Mouse (Mus musculus) lung, adult 2 months (tissue): ENCODE results near the gene Tgfbr2. TPM values are rescaled to one million over a fixed set of nuclear protein-coding genes. Genes with fewer than 3 reads are reported as not detected.

Experiments used
- DNase-seq: peaks from one replicate; pipeline ENCODE4 v3.0.0; 2022
- H3K4me1 ChIP-seq: fragments of 200-500 bp; 2 replicates; pipeline ENCODE4 v1.6.1; 2011; ENCODE audit warnings: low read length; ENCODE audit not compliant: control insufficient read depth, insufficient read depth
- H3K4me3 ChIP-seq: fragments of 200-500 bp; replicated peaks from 2 replicates; pipeline ENCODE3; 2011; ENCODE audit warnings: low read depth, mild to moderate bottlenecking, control low read depth, low read length; ENCODE audit errors: extremely low read depth
- CTCF ChIP-seq: fragments of 200-500 bp; IDR thresholded peaks from 2 replicates; pipeline ENCODE4 v1.5.1; 2011; ENCODE audit warnings: mild to moderate bottlenecking, low read length, control low read depth; ENCODE audit not compliant: insufficient read depth
- POLR2A ChIP-seq: fragments of 200-500 bp; IDR thresholded peaks from 2 replicates; pipeline ENCODE4 v1.6.1; 2011; ENCODE audit warnings: low read depth, mild to moderate bottlenecking, control low read depth, low read length, borderline replicate concordance; ENCODE audit errors: extremely low read depth
- WGBS: fragments of 180-500 bp; shearing (Covaris S2); methylation state at CpG from one replicate; pipeline ENCODE4 v1.1.7; 2018; 5-methylcytosine and 5-hydroxymethylcytosine counted together
- polyA plus RNA-seq: library from polyadenylated mRNA; depleted of rRNA; stranded (reverse); fragments of >200 nt; gene quantifications from 2 replicates; pipeline ENCODE4 v1.2.3, GENCODE M21; 2012

Tgfbr2 gene
- polyA plus RNA-seq, 1 experiment = 146 TPM

- no peak overlapping the region for H3K4me3 ChIP-seq
- WGBS = 61% methylated on average over 6 of the region's 6 CpGs
- H3K4me1 ChIP-seq = peaks cover 33% of the 10 kb centered on the region
- DNase-seq = no peak
- TF ChIP-seq CTCF = no peak
- TF ChIP-seq POLR2A = no peak
Observed at GRCm38 (mm10) chr9:116163883-116164282, 11.3 kb downstream of the Tgfbr2 start.

GRCm38 (mm10) chr9:116162866-116163374 lies 12.2 kb downstream of the Tgfbr2 start:
- Histone ChIP-seq H3K4me3 (no peak overlapping the region), H3K4me1 (peaks cover 28% of the 10 kb centered on the region)
- TF ChIP-seq POLR2A (no peak), CTCF (no peak)
- DNase-seq = no peak
- WGBS = 78% methylated on average over 7 of the region's 7 CpGs

- H3K4me3 ChIP-seq = no peak overlapping the region
- 48% methylated on average over 7 of the region's 7 CpGs for WGBS
- no peak for DNase-seq
- TF ChIP-seq POLR2A (no peak), CTCF (no peak)
- H3K4me1 ChIP-seq = peaks cover 20% of the 10 kb centered on the region
Observed at GRCm38 (mm10) chr9:116160860-116161259, 14.3 kb downstream of the Tgfbr2 start.

GRCm38 (mm10) chr9:116160067-116160466 lies 15.1 kb downstream of the Tgfbr2 start:
- Histone ChIP-seq H3K4me3 (no peak overlapping the region), H3K4me1 (peaks cover 18% of the 10 kb centered on the region)
- 81% methylated on average over 3 of the region's 3 CpGs for WGBS
- TF ChIP-seq POLR2A (no peak), CTCF (no peak)
- no peak for DNase-seq

- TF ChIP-seq POLR2A (no peak), CTCF (no peak)
- 31% methylated on average over 5 of the region's 5 CpGs for WGBS
- DNase-seq = no peak
- Histone ChIP-seq H3K4me1 (peaks cover 13% of the 10 kb centered on the region), H3K4me3 (no peak overlapping the region)
Observed at GRCm38 (mm10) chr9:116156501-116156900, 18.7 kb downstream of the Tgfbr2 start.

- DNase-seq = no peak
- TF ChIP-seq POLR2A = no peak
- TF ChIP-seq CTCF = no peak
- Histone ChIP-seq H3K4me3 (no peak overlapping the region), H3K4me1 (peaks cover 8% of the 10 kb centered on the region; the same call in 1 of the 2 replicates)
- WGBS = 62% methylated on average over 4 of the region's 4 CpGs
Observed at GRCm38 (mm10) chr9:116152878-116153277, 22.3 kb downstream of the Tgfbr2 start.

- no peak for TF ChIP-seq CTCF
- TF ChIP-seq POLR2A = no peak
- Histone ChIP-seq H3K4me3 (no peak overlapping the region), H3K4me1 (peaks cover 17% of the 10 kb centered on the region)
- DNase-seq = no peak
- 48% methylated on average over 7 of the region's 7 CpGs for WGBS
Observed at GRCm38 (mm10) chr9:116150725-116151396, 24.3 kb downstream of the Tgfbr2 start.

- no peak overlapping the region for H3K4me3 ChIP-seq
- 86% methylated on average over 7 of the region's 7 CpGs for WGBS
- no peak for DNase-seq
- TF ChIP-seq CTCF = no peak
- no peak for TF ChIP-seq POLR2A
- H3K4me1 ChIP-seq = peaks cover 35% of the 10 kb centered on the region
Observed at GRCm38 (mm10) chr9:116148809-116149208, 26.4 kb downstream of the Tgfbr2 start.

- Histone ChIP-seq H3K4me3 (no peak overlapping the region), H3K4me1 (peaks cover 31% of the 10 kb centered on the region)
- 9% methylated on average over 9 of the region's 9 CpGs for WGBS
- TF ChIP-seq CTCF (no peak), POLR2A (no peak)
- DNase-seq = peak; percentile 47
Observed at GRCm38 (mm10) chr9:116146235-116146634, 28.9 kb downstream of the Tgfbr2 start.

- H3K4me1 ChIP-seq = peaks cover 32% of the 10 kb centered on the region
- DNase-seq = no peak
- WGBS = 11% methylated on average over 10 of the region's 10 CpGs
- H3K4me3 ChIP-seq = no peak overlapping the region
- TF ChIP-seq CTCF = no peak
- TF ChIP-seq POLR2A = no peak
Observed at GRCm38 (mm10) chr9:116145231-116145641, 29.9 kb downstream of the Tgfbr2 start.
